Mouse (Mus musculus) midbrain, embryonic 15.5 days (tissue): ENCODE results near the gene Gm36079. TPM values are rescaled to one million over a fixed set of nuclear protein-coding genes. Genes with fewer than 3 reads are reported as not detected.
"Not testable (repeated sequence)": the region's sequence is repeated elsewhere in the genome, so short reads cannot be mapped to it uniquely, and the experiment has no call there.

ENCODE experiments used
- ATAC-seq: fragments of 200-750 bp; cut with Nextera tagmentation; replicated peaks from 2 replicates; pipeline ENCODE4 v1.8.0; 2017; ENCODE audit warnings: moderate TSS enrichment
- H3K27ac ChIP-seq: fragments of 300-500 bp; sonication (generic); 2 replicates; pipeline ENCODE4 v1.5.1; 2015; ENCODE audit warnings: mild to moderate bottlenecking, inconsistent platforms
- H3K27me3 ChIP-seq: fragments of 300-500 bp; sonication (generic); replicated peaks from 2 replicates; pipeline ENCODE4 v1.6.1; 2015; ENCODE audit warnings: inconsistent platforms
- H3K36me3 ChIP-seq: fragments of 300-500 bp; sonication (generic); replicated peaks from 2 replicates; pipeline ENCODE4 v1.6.1; 2015; ENCODE audit warnings: inconsistent platforms
- H3K4me1 ChIP-seq: fragments of 300-500 bp; sonication (generic); 2 replicates; pipeline ENCODE4 v1.6.1; 2015; ENCODE audit warnings: inconsistent platforms
- H3K4me2 ChIP-seq: fragments of 300-500 bp; sonication (generic); 2 replicates; pipeline ENCODE4 v1.6.1; 2015; ENCODE audit warnings: inconsistent platforms, mild to moderate bottlenecking, moderate library complexity
- H3K4me3 ChIP-seq: fragments of 300-500 bp; sonication (generic); 2 replicates; pipeline ENCODE4 v1.5.1; 2015; ENCODE audit warnings: mild to moderate bottlenecking, inconsistent platforms
- H3K9ac ChIP-seq: fragments of 300-500 bp; sonication (generic); 2 replicates; pipeline ENCODE4 v1.6.1; 2015; ENCODE audit warnings: mild to moderate bottlenecking, inconsistent platforms
- H3K9me3 ChIP-seq: fragments of 300-500 bp; sonication (generic); 2 replicates; pipeline ENCODE4 v1.6.1; 2016; ENCODE audit warnings: inconsistent platforms
- WGBS: fragments of 180-500 bp; shearing (Covaris S2); methylation state at CpG from one replicate; pipeline ENCODE4 v1.1.7; 2015; ENCODE audit warnings: mixed read lengths; 5-methylcytosine and 5-hydroxymethylcytosine counted together
- polyA plus RNA-seq: library from polyadenylated mRNA; unstranded; fragments of >200 nt; fragmentation: Nextera tagmentation; extraction: Ambion mirVana; gene quantifications from 2 replicates; pipeline ENCODE4 v1.2.1, GENCODE M21; 2015

Gm36079 gene
- polyA plus RNA-seq = not detected in 2 replicates

DNA sequence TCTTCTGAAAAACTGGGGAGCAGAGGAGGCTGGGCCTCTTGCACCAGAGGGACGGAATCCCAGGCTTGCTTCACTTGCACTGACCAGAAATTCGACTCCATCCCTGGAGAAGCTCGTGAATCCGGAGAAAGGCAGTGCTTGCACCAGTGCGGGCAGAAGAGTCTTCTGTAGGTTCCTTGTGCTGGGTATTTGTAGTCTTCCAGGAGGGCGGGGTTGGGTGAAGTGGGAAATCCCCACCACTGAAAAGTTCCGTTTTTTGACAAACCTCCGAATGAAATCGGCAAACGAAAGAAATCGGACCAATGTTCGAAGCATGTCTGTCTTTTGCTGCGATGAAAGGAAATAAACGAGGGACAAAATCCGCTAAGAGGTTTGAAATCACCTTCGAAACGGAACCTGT, at the start of gene Gm36079:
Gene Gm36079 (minus strand): TSS at position 101 of the 400 bp plus-strand sequence.
- H3K4me1 ChIP-seq, H3K27ac ChIP-seq, H3K4me2 ChIP-seq, H3K9me3 ChIP-seq, H3K9ac ChIP-seq, H3K36me3 ChIP-seq, H3K4me3 ChIP-seq: not testable (repeated sequence)
- WGBS = 2% methylated on average over 5 of the region's 17 CpGs
- ATAC-seq = peak; percentile 20; the same call in 1 of the 2 replicates
- H3K27me3 ChIP-seq = peaks cover 11% of the 10 kb centered on the region

DNA sequence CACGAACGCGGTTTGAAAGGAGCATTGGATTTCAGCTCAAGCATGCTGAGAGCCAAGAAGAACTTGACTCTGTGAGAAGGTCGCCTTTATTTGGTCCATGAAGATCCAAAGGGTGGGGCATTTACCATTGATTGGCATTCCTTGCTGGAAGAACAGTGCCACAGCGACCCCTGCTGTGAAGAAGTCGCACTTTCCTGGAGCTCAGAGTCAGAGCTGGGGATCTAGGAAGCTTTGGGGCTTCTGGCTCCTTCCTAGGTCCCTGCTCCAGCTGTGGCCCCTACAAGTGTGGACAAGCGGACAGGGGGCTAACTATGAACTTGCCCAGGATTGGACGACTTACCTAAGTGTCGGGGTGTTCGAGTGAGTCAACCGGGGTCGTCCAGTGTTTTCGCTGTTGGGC, 44.1 kb upstream of the Gm36079 start:
- not testable (repeated sequence) for H3K4me2 ChIP-seq, H3K4me3 ChIP-seq, H3K9ac ChIP-seq, H3K4me1 ChIP-seq, H3K27me3 ChIP-seq, H3K27ac ChIP-seq, H3K9me3 ChIP-seq, H3K36me3 ChIP-seq
- ATAC-seq = peak; percentile 58; the same call in 1 of the 2 replicates
- WGBS = no CpG with 5 or more reads among the region's 13 CpGs

DNA sequence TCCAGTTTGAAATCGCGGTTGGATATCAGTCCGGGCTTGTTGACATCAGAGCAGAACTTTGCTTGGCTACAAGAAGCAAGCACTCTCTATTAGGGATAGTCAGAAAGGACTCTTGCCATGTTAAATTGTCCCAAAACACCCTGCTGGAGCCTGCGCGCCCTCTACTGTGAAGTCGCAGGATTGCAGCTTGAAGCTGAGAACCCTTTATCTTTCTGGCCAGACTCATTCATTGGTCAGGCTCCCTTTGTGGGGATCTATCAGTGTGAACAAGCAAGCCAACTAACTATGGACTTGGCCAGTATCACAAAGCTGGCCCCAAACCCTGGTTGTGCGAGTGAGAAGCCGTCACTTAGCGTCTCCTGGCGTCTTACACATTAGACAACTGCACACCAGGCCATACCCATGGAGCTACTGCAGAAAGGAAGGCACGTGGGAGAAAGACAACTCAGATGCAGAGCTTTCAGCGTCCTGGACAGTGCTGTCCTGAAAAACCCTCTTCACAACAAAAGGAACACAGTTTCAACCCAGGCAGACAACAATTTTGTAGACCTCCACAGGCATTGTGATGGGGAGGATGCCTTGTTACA, 43.3 kb upstream of the Gm36079 start:
- H3K4me2 ChIP-seq, H3K27ac ChIP-seq, H3K4me3 ChIP-seq, H3K9me3 ChIP-seq, H3K36me3 ChIP-seq, ATAC-seq, H3K4me1 ChIP-seq, H3K27me3 ChIP-seq, H3K9ac ChIP-seq: not testable (repeated sequence)
- WGBS = no CpG with 5 or more reads among the region's 12 CpGs

DNA sequence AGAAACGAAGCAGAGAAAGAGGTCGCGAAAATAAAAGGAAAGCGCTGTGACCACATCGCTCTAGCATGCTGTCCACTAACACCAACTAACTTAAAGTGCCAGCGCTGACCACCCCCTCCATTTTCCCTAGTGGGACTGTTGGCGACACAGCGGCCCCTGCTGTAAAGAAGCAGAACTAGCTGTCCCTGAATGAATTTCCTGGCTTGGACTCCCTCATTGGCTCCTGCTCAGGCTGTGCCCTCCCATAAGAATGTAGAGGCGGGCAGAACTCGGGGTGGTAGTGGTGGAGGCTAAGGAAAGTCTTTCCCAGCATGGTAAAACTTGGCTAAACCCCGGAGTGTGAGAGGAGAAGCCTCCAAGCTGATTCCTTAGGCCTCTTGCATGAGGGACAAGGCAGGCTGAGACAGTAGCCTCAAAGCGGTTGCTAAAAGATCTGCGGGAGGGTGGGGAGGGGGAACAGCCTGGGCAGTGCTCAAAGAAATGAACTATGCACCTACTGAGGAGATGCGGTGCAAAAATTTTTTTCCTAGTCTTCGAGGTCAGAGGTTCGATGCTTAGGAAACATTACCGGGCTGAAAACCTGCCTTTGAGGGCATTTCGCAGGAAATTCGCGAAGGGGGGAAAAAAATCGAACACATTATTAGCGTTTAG, 36.8 kb upstream of the Gm36079 start:
- peak; percentile 79 for ATAC-seq
- not testable (repeated sequence) for H3K4me3 ChIP-seq, H3K4me1 ChIP-seq, H3K4me2 ChIP-seq, H3K27ac ChIP-seq, H3K27me3 ChIP-seq, H3K36me3 ChIP-seq, H3K9me3 ChIP-seq, H3K9ac ChIP-seq
- no CpG with 5 or more reads among the region's 22 CpGs for WGBS

DNA sequence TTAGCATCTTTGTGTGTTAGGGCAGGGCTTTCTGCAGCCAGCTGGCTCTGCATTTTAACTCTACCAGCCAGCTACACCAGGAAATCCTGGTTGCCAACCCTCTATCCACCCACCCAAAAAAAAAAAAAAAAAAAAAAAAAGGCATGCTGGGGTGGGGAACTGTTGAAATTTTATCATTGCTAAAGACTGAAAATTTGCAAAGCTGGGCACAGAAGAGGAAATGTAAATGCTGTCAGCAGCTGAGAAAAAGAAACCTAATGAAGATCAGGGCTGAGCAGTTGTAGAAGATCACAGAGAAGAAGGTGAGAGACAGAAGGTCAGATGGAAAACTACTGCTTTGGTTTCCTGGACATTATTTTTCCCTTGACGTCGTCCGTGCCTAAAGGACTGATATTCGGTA, 36.1 kb upstream of the Gm36079 start:
- H3K27me3 ChIP-seq, H3K27ac ChIP-seq, H3K9ac ChIP-seq, H3K4me2 ChIP-seq, ATAC-seq, H3K9me3 ChIP-seq, H3K4me1 ChIP-seq, H3K4me3 ChIP-seq, H3K36me3 ChIP-seq: not testable (repeated sequence)
- no CpG with 5 or more reads among the region's 4 CpGs for WGBS

DNA sequence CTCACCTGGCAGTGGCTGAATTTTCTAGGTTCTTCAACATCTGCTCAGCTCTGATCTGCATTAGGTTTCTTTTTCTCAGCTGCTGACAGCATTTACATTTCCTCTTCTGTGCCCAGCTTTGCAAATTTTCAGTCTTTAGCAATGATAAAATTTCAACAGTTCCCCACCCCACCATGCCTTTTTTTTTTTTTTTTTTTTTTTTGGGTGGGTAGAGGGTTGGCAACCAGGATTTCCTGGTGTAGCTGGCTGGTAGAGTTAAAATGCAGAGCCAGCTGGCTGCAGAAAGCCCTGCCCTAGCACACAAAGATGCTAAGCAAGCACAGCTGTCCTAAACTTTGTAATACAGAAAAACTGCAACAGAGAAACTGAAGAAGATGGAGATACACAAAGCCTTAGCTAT, 25.3 kb upstream of the Gm36079 start, which contains the start of gene Gm21188:
Gene Gm21188 (minus strand): TSS at position 110 of the 400 bp plus-strand sequence.
- H3K4me2 ChIP-seq, H3K27ac ChIP-seq, ATAC-seq, H3K4me1 ChIP-seq, H3K27me3 ChIP-seq, H3K9me3 ChIP-seq, H3K9ac ChIP-seq, H3K4me3 ChIP-seq, H3K36me3 ChIP-seq: not testable (repeated sequence)

DNA sequence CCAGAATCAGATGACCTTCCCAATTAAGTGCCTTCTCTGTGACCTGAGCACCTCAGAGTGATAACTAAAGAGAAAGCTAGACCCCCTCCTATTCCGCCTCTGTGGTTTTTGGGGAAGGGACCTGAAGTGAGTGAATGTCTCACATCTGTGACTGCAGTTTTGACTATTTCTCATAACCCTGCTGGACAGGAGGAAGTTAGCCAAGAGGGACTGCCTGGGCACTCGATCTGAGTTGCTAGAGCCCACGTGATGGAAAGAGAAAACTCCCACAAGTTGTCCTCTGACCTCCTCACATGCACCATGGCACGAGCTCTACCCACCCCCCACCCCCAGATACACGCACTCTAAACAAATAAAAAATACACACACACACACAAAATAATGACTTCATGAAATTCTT, 21.8 kb upstream of the Gm36079 start:
- not testable (repeated sequence) for H3K9ac ChIP-seq, H3K4me2 ChIP-seq, ATAC-seq, H3K4me3 ChIP-seq, H3K9me3 ChIP-seq, H3K27me3 ChIP-seq, H3K4me1 ChIP-seq, H3K27ac ChIP-seq, H3K36me3 ChIP-seq
- no CpG with 5 or more reads among the region's 5 CpGs for whole genome bisulfite sequencing

DNA sequence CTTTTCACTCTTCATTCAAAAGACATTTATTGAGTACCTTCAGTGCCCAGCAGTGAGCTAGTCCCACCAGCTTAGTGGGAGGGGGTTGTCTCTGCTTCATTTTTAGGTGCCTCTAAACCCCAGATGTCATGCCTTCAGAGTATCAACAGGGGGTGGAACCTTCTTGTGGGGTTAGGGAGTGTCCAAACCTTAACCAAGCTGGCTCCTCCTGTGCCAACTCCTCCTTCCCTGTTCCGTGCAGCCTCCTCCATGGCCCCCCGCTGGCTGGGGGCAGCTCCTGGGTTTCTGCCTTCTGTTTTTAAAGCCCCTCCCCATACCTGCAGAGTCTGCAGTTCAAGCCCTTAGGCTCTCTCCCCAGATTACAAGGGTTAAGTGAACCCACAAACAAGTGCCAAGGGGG, 21.4 kb upstream of the Gm36079 start:
- H3K27ac ChIP-seq, H3K4me1 ChIP-seq, H3K9me3 ChIP-seq, ATAC-seq, H3K9ac ChIP-seq, H3K4me3 ChIP-seq, H3K36me3 ChIP-seq, H3K4me2 ChIP-seq, H3K27me3 ChIP-seq: not testable (repeated sequence)
- WGBS = no CpG with 5 or more reads among the region's 2 CpGs

DNA sequence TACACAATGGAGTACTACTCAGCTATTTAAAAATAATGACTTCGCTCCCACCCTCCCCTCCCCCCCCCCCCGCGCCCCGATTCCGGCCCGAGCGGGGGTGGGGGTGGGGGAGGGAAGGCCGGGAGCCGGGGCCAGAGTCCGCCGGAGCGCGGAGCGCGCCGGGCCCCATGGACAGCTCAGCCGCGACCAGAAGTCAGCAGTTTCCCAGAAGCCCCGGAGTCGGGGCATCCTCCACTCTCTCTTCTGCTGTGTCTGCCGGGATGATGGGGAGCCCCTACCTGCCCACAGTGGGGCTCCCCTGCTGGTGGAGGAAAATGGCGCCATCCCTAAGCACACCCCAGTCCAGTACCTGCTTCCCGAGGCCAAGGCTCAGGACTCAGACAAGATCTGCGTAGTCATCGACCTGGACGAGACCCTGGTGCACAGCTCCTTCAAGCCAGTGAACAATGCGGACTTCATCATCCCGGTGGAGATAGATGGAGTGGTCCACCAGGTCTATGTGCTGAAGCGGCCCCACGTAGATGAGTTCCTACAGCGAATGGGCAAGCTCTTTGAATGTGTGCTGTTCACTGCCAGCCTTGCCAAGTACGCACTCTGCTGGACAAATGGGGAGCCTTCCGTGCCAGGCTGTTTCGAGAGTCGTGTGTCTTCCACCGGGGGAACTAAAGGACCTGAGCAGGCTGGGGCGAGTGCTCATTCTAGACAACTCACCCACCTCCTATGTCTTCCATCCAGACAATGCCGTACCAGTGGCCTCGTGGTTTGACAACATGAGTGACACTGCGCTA, 19.8 kb upstream of the Gm36079 start:
- H3K4me1 ChIP-seq, H3K27ac ChIP-seq, H3K4me3 ChIP-seq, H3K9ac ChIP-seq, H3K9me3 ChIP-seq, H3K4me2 ChIP-seq, H3K27me3 ChIP-seq, H3K36me3 ChIP-seq: not testable (repeated sequence)
- peak; percentile 27; the same call in 1 of the 2 replicates for ATAC-seq
- under 1% methylated on average over 9 of the region's 40 CpGs for WGBS

DNA sequence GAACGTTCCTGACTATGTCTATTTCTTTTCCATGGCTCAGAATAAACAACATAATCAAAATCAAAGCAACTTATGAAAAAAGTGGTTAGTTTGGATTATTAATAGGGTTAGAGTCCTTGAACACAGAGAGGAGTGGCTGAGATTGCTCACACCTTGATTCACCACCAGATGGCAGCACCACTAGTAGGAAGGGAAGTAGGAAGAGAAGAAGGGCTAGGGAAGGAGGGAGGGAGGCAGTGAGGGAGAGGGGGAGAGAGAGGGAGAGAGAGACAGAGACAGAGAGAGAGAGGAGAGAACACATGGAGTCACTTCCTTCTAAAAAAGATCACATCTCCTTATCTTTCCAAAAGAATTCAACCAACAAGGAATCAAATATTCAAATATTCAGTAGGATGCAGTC, 14.3 kb upstream of the Gm36079 start:
- not testable (repeated sequence) for H3K4me2 ChIP-seq, H3K27ac ChIP-seq, H3K4me3 ChIP-seq, H3K4me1 ChIP-seq, ATAC-seq, H3K9ac ChIP-seq, H3K9me3 ChIP-seq, H3K36me3 ChIP-seq
- H3K27me3 ChIP-seq = peaks cover 14% of the 10 kb centered on the region
- no CpG with 5 or more reads among the region's 1 CpGs for WGBS

DNA sequence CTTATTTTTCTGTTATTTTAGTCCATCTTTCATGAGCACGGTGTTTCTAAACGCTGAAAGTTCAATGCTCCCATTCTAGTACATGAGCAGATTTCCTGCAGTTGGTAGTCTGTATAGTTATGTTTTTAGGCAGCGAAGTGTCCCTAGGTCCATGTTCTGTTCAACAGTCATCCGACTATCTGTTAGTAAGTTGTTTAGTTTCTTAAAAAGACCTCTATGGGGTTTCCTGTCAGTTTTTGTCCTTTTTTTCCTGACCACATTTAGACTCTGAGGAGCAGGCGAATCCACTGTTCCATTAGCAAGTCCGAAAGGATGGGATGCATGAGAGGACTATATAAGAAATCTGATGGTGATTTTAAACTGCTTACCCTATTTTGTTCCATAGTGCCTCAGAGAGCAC, 11.1 kb upstream of the Gm36079 start:
- H3K27me3 ChIP-seq = peaks cover 22% of the 10 kb centered on the region
- not testable (repeated sequence) for H3K4me1 ChIP-seq, H3K4me3 ChIP-seq, H3K4me2 ChIP-seq, ATAC-seq, H3K9ac ChIP-seq, H3K9me3 ChIP-seq, H3K36me3 ChIP-seq, H3K27ac ChIP-seq
- WGBS = 4% methylated on average over 6 of the region's 6 CpGs

DNA sequence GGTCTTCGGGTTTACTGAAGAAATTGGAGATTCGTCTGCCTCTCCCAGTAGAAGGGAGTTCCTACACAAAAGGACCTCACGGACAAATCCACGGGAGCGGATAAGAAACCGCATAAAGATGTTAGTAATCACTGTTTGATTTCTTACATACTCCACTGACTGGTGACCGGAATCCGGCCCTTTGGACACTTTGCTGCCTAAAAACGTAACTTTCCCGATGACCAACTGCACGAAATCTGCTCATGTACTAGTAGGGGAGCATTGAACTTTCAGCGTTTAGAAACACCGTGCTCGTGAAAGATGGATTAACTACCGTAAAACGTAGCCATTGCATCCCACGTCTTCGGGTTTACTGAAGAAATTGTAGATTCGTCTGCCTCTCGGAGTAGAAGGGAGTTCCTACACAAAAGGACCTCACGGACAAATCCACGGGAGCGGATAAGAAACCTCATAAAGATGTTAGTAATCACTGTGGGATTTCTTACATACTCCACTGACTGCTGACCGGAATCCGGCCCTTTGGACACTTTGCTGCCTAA, 9.8 kb upstream of the Gm36079 start:
- H3K27me3 ChIP-seq = peaks cover 22% of the 10 kb centered on the region
- H3K9me3 ChIP-seq, H3K36me3 ChIP-seq, H3K27ac ChIP-seq, H3K9ac ChIP-seq, H3K4me2 ChIP-seq, ATAC-seq, H3K4me3 ChIP-seq, H3K4me1 ChIP-seq: not testable (repeated sequence)
- WGBS = under 1% methylated on average over 23 of the region's 25 CpGs
